Mouse (Mus musculus): ENCODE results near the gene AW551984.

GRCm38 (mm10) chr9:39624711-39625110, 20.5 kb upstream of the AW551984 start:
- TF ChIP-seq POLR2A (IDR thresholded peaks at IDR 0.05; ENCODE audit: borderline replicate concordance, insufficient read depth, low read length), result no peak
- TF ChIP-seq CTCF (IDR thresholded peaks at IDR 0.05; ENCODE audit: borderline replicate concordance, insufficient read depth, low read depth, low read length), result no peak

All from cerebellum, adult 2 months (tissue).